Mouse (Mus musculus): ENCODE data around the gene Blmh.

- no peak for TF ChIP-seq CTCF (IDR thresholded peaks at IDR 0.05; ENCODE audit: control insufficient read depth, insufficient read depth, insufficient replicate concordance, low read depth, low read length)
- peak; percentile 62 for TF ChIP-seq POLR2A (IDR thresholded peaks at IDR 0.05; ENCODE audit: control insufficient read depth, low read depth, low read length)
These were observed 21.0 kb downstream of the Blmh start for GRCm38 (mm10) chr11:76945386-76946202.

Data from testis, adult 2 months (tissue).